Mouse (Mus musculus) cerebellum, adult 2 months (tissue): ENCODE results near the gene Iqsec1. TPM values are rescaled to one million over a fixed set of nuclear protein-coding genes. Genes with fewer than 3 reads are reported as not detected.

Source experiments
- DNase-seq, 2 experiments: peaks; one replicate each; pipeline ENCODE4 v3.0.0; 2021
- H3K27ac ChIP-seq: fragments of 200-500 bp; 2 replicates; pipeline ENCODE4 v1.5.1; 2012; ENCODE audit warnings: low read length, control low read depth, inconsistent platforms; ENCODE audit not compliant: insufficient read depth
- H3K27me3 ChIP-seq: fragments of 200-500 bp; 2 replicates; pipeline ENCODE4 v1.6.1; 2012; ENCODE audit warnings: inconsistent platforms, mild to moderate bottlenecking, low read length, moderate library complexity; ENCODE audit not compliant: control insufficient read depth, insufficient read depth
- H3K4me1 ChIP-seq: fragments of 200-500 bp; 2 replicates; pipeline ENCODE4 v1.6.1; 2011; ENCODE audit warnings: low read length; ENCODE audit not compliant: control insufficient read depth, insufficient read depth
- H3K4me3 ChIP-seq: fragments of 200-500 bp; replicated peaks from 2 replicates; pipeline ENCODE3; 2011; ENCODE audit warnings: mild to moderate bottlenecking, low read depth, low read length, control low read depth; ENCODE audit not compliant: insufficient read depth
- CTCF ChIP-seq: fragments of 200-500 bp; IDR thresholded peaks from 2 replicates; pipeline ENCODE4 v1.5.1; 2011; ENCODE audit warnings: low read depth, mild to moderate bottlenecking, control low read depth, low read length, moderate library complexity, borderline replicate concordance; ENCODE audit not compliant: insufficient read depth
- POLR2A ChIP-seq: fragments of 200-500 bp; IDR thresholded peaks from 2 replicates; pipeline ENCODE4 v1.6.1; 2011; ENCODE audit warnings: low read length, control low read depth, borderline replicate concordance; ENCODE audit not compliant: insufficient read depth
- WGBS: fragments of 180-500 bp; shearing (Covaris S2); methylation state at CpG from one replicate; pipeline ENCODE4 v1.1.7; 2018; 5-methylcytosine and 5-hydroxymethylcytosine counted together
- polyA plus RNA-seq: library from polyadenylated mRNA; depleted of rRNA; stranded (reverse); fragments of >200 nt; gene quantifications from 2 replicates; pipeline ENCODE4 v1.2.3, GENCODE M21; 2012

Gene Iqsec1
- polyA plus RNA-seq, 1 experiment, result 249 TPM

DNA sequence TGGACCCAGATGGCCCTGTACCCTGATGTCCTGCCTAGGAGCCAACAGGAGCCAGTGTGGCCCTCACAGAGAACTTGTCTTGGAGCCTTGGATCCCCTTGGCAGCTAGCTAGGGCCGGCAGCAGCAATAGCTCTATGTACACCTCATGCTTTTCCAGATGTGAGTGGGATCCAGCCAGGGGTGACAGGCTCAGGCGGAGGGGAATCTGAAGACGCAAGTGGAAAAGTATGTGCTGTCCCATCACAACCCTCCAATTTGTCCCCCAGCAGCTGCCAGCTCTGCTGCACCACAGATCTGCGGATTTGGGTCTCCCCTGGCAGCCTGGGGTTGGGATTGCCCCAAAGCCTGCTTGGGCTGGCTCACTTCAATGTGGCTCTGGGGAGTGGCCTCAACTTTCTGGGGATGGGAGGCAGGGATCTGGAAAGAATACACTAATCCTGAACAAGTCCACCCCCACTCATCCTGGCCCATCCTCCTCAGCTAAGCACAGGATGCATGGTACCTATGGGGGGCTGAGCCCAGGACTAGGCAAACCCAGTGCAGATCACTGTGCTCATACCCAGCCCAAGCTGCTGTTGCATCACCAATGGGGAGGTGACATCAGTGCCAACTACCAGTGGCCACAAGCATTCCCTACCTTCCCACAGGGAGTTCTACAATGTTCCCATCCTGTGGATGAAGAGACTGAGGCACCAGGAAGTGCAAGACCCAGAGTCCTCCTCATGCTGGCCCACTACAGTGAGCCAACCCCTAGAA is 227.0 kb downstream of the Iqsec1 start:
- no peak overlapping the region for H3K27ac ChIP-seq
- TF ChIP-seq CTCF (no peak), POLR2A (no peak)

DNA sequence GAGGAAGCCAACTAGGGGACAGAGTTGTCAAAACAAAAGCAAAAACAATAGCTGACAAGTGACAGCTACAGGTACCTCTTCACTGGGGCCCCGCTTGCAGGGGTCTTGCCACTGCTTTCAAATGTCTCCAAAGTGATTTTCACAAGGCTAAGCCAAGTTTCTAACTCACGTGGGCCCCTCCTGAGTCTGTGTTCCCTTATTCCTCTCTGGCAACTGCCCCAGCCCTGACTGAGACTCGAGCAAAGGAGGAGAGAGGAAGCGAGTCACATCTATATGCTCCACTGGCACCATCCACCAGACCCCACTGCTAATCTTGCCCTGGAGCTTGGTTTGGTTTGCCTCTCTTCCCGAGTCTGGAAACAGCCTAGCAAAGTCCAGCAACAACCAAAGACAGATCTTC is 227.6 kb downstream of the Iqsec1 start:
- H3K4me1 ChIP-seq, result peaks cover 78% of the 10 kb centered on the region
- WGBS, result 57% methylated on average over 5 of the region's 5 CpGs
- no peak for TF ChIP-seq CTCF
- H3K4me3 ChIP-seq, result no peak overlapping the region
- H3K27me3 ChIP-seq, result no peaks in the 10 kb centered on the region
- DNase-seq, result no peak
- H3K27ac ChIP-seq, result peak overlapping the region; percentile 95; the same call in 1 of the 2 replicates

More for the DNA sequence above, 227.0 kb downstream of the Iqsec1 start:
- Histone ChIP-seq H3K4me1 (peaks cover 78% of the 10 kb centered on the region), H3K27me3 (no peaks in the 10 kb centered on the region), H3K4me3 (no peak overlapping the region)
- peak in 1 of 2 experiments; percentile 32 for DNase-seq
- 80% methylated on average over 4 of the region's 4 CpGs for WGBS

DNA sequence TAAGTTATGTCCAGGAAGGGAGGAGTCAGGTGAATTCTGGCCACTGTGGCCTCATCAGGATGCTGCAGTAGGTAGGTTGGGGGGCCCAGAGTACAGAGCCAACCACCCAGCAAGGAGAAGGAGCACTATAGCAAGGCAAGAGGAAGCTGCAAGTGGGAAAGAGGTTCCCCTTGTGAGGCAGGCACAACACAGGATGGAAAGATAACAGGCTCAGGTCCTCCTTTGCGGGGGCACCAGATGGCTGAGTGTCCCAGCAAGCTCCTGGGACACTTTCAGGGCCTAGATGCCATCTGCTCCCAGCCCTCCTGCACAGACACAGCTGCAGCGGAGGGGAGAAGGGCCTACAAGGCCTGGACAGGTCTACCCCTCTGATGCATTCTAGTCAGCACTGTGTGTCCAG is 228.7 kb downstream of the Iqsec1 start:
- 7% methylated on average over 2 of the region's 2 CpGs for WGBS
- Histone ChIP-seq H3K27ac (peak overlapping the region; percentile 95), H3K4me3 (no peak overlapping the region), H3K4me1 (peaks cover 89% of the 10 kb centered on the region), H3K27me3 (no peaks in the 10 kb centered on the region)
- DNase-seq, result peak; percentile 78 to 85
- TF ChIP-seq CTCF (no peak), POLR2A (no peak)

DNA sequence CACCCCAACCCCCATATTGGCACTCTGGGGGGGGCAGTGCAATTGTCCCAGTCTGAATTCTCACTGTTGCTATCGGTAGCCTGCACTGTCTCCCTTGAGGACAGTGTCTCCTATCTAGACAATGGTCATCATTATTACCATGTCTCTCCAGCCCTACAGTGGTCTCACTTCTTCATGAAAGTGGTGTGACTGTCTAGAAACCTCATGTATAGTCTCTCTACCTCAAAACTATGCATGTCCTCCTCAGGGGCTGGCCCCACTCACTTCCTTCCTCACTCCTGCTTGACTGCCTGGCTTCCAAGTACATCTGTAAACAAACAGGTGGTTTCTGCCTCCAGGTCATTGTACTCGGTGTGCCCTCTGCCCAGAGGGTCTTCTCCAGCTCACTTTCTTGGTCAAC is 230.3 kb downstream of the Iqsec1 start:
- no peak overlapping the region for H3K4me3 ChIP-seq
- 90% methylated on average over 2 of the region's 2 CpGs for WGBS
- no peak for DNase-seq
- peaks cover 84% of the 10 kb centered on the region for H3K4me1 ChIP-seq
- no peaks in the 10 kb centered on the region for H3K27me3 ChIP-seq
- TF ChIP-seq POLR2A (no peak), CTCF (no peak)
- no peak overlapping the region for H3K27ac ChIP-seq

DNA sequence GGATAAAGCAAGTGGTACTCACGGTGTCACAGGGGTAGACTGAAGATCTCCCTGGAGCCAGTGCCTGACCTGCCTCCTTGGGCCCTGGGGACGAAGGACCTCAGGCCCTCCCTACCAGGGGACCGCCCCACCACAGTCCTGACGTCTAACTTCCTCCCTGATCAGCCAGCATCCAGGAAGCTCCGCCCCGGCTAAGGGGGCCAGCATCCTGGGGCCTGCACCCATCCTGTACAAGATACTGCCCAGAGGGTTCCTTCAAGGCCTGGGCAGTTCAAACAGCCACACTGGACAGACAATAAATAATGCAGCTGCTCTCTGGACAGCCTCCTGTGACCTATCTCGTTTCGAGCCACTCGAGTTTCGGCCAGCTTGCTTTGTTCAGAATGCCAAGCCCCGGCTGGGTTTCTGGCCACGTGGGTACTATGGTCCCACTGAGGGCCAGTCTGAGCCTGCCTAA is 231.0 kb downstream of the Iqsec1 start:
- Histone ChIP-seq H3K4me1 (peaks cover 84% of the 10 kb centered on the region), H3K27me3 (no peaks in the 10 kb centered on the region), H3K27ac (no peak overlapping the region), H3K4me3 (no peak overlapping the region)
- 41% methylated on average over 12 of the region's 12 CpGs for WGBS
- peak; percentile 48 to 50 for DNase-seq
- TF ChIP-seq CTCF (no peak), POLR2A (no peak)

GRCm38 (mm10) chr6:90756561-90756960 is 231.9 kb downstream of the Iqsec1 start:
- peaks cover 80% of the 10 kb centered on the region for H3K4me1 ChIP-seq
- H3K27me3 ChIP-seq, result no peaks in the 10 kb centered on the region
- 76% methylated on average over 5 of the region's 5 CpGs for WGBS
- no peak for TF ChIP-seq CTCF
- TF ChIP-seq POLR2A, result no peak
- H3K27ac ChIP-seq, result no peak overlapping the region
- H3K4me3 ChIP-seq, result no peak overlapping the region
- no peak for DNase-seq

DNA sequence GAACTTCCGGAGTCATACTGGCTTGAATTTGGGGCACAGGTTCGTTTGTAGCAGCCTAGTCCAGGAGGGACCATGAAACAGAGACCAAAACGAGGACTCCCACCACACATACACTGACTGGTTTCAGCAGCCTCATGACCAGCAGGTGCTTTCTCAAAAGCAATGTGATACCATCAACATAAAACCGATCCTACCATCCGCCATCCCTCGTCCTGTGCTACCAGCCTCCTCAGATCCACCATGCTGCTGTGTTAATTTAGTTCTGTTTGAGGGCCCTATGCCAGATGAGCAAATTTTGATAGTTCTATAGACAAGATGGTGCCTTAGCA is 232.9 kb downstream of the Iqsec1 start:
- no peak for DNase-seq
- Histone ChIP-seq H3K4me3 (no peak overlapping the region), H3K27ac (0 out of 2 replicates have a peak overlapping the region, but pooled peaks have one; percentile 12), H3K27me3 (no peaks in the 10 kb centered on the region), H3K4me1 (peaks cover 72% of the 10 kb centered on the region)
- TF ChIP-seq CTCF, result no peak
- TF ChIP-seq POLR2A, result no peak
- 36% methylated on average over 6 of the region's 6 CpGs for WGBS

- Histone ChIP-seq H3K4me3 (no peak overlapping the region), H3K4me1 (peaks cover 67% of the 10 kb centered on the region), H3K27ac (0 out of 2 replicates have a peak overlapping the region, but pooled peaks have one; percentile 12), H3K27me3 (no peaks in the 10 kb centered on the region)
- WGBS, result 41% methylated on average over 7 of the region's 7 CpGs
- TF ChIP-seq POLR2A, result no peak
- no peak for TF ChIP-seq CTCF
- peak in 1 of 2 experiments; percentile 49 for DNase-seq
Measured at GRCm38 (mm10) chr6:90754927-90755612, 233.4 kb downstream of the Iqsec1 start.
